Comparison of ENCODE assay signal across 36 mouse cellular contexts in genomic region chr17:89049071-89049470, GRCm38 (mm10).
"Had no signal": no experiment of that assay in that cellular context is flagged by ENCODE, and none has a peak within 500 bp of the region (broad histone marks: within the 10 kb centered on the region; RNA-seq: fewer than 3 reads in every experiment).

No protein-coding gene starts in this region.

- H3K9me3 ChIP-seq: heart, embryonic 10.5 days; heart, embryonic 12.5 days; heart, embryonic 13.5 days; heart, embryonic 15.5 days; hindbrain, embryonic 10.5 days; hindbrain, embryonic 12.5 days; hindbrain, embryonic 13.5 days; hindbrain, embryonic 15.5 days; intestine, embryonic 15.5 days; kidney, embryonic 15.5 days had no signal

- H3K4me2 ChIP-seq: heart, embryonic 11.5 days; heart, embryonic 12.5 days; heart, embryonic 13.5 days; heart, embryonic 15.5 days; hindbrain, embryonic 12.5 days; hindbrain, embryonic 13.5 days; hindbrain, embryonic 14.5 days; hindbrain, embryonic 15.5 days; intestine, embryonic 15.5 days; kidney, embryonic 15.5 days had no signal

- H3K27ac ChIP-seq: heart, embryonic 10.5 days; heart, embryonic 13.5 days; heart, embryonic 15.5 days; hindbrain, embryonic 10.5 days; hindbrain, embryonic 12.5 days; hindbrain, embryonic 13.5 days; hindbrain, embryonic 14.5 days; hindbrain, embryonic 15.5 days; hindbrain, postnatal 0 days; intestine, embryonic 15.5 days; kidney, embryonic 15.5 days; kidney, postnatal 0 days; layer of hippocampus, adult 2 months; left cerebral cortex, adult 2 months had no signal

- H3K36me3 ChIP-seq: heart, embryonic 10.5 days; heart, embryonic 12.5 days; heart, embryonic 13.5 days; heart, embryonic 15.5 days; hindbrain, embryonic 10.5 days; hindbrain, embryonic 12.5 days; hindbrain, embryonic 13.5 days; hindbrain, embryonic 15.5 days; intestine, embryonic 15.5 days; kidney, embryonic 15.5 days had no signal

- H3K4me1 ChIP-seq: heart, embryonic 10.5 days; heart, embryonic 15.5 days; hindbrain, embryonic 10.5 days; hindbrain, embryonic 12.5 days; hindbrain, embryonic 13.5 days; hindbrain, embryonic 15.5 days; intestine, embryonic 15.5 days; kidney, embryonic 15.5 days had no signal

- DNase-seq: heart, postnatal 10 days; heart, postnatal 14 days; heart, postnatal 36 days; heart, postnatal 4 days; kidney, adult 11 months; kidney, adult 18-20 months; kidney, adult 2 months; kidney, adult 8-10 months; kidney, adult 9 months; kidney, postnatal 10 days; kidney, postnatal 14 days; kidney, postnatal 25 days; kidney, postnatal 36 days; kidney, postnatal 4 days; layer of hippocampus, adult 9-11 months; layer of hippocampus, postnatal 36 days had no signal

- H3K9ac ChIP-seq: heart, embryonic 12.5 days; heart, embryonic 13.5 days; heart, embryonic 15.5 days; hindbrain, embryonic 12.5 days; hindbrain, embryonic 13.5 days; hindbrain, embryonic 14.5 days; hindbrain, embryonic 15.5 days; intestine, embryonic 15.5 days; kidney, embryonic 15.5 days had no signal

- H3K4me3 ChIP-seq: heart, embryonic 10.5 days; heart, embryonic 12.5 days; heart, embryonic 13.5 days; heart, embryonic 15.5 days; hindbrain, embryonic 10.5 days; hindbrain, embryonic 12.5 days; hindbrain, embryonic 13.5 days; hindbrain, embryonic 15.5 days; intestine, embryonic 15.5 days; kidney, embryonic 15.5 days; layer of hippocampus, adult 2 months; left cerebral cortex, adult 2 months had no signal

- ATAC-seq: hindbrain, embryonic 16.5 days; hindbrain, postnatal 0 days; inflammation-experienced regulatory T-cells, adult 6 months; intestine, embryonic 15.5 days; intestine, embryonic 16.5 days; intestine, postnatal 0 days had no signal

- H3K27me3 ChIP-seq: heart, embryonic 12.5 days; heart, embryonic 13.5 days; heart, embryonic 15.5 days; hindbrain, embryonic 12.5 days; hindbrain, embryonic 13.5 days; hindbrain, embryonic 15.5 days; intestine, embryonic 15.5 days; kidney, embryonic 15.5 days had no signal
